Mouse (Mus musculus): ENCODE data around the gene Sept7. TPM values are rescaled to one million over a fixed set of nuclear protein-coding genes. Genes with fewer than 3 reads are reported as not detected.

Sept7 gene
- 113 and 122 TPM in 2 replicates for polyA plus RNA-seq (2012; rRNA removed)

DNA sequence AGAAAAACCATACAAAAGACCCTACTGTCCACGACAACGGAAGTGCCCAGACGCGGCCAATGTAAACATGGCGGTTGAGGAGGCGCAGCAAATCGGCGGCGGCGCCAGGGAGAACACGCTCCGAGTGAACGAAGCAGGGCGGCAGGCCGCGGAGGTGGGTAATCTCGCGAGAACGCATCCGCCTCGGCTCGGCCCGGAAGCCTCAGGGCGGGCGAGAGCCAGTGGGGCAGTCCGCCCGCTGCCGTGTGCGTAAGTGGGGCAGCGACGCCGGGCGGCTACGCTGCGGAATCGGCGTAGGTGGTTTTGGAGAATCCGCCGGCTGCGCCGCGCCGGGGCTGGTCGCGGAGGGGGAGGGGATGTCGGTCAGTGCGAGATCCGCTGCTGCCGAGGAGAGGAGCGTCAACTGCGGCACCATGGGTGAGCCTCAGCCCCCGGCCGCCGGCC lies at the start of gene Sept7:
Gene Sept7, plus strand, starts transcription at position 157 of the 444 bp plus-strand sequence.

Other genes with a start within 250 kb of the Sept7 start
- not detected in 2 replicates for gene Gm10181, start 163.0 kb upstream of the Sept7 start, polyA plus RNA-seq (2012; rRNA removed)
- gene Herpud2, start 100.6 kb upstream of the Sept7 start, polyA plus RNA-seq (2012; rRNA removed), result 27.4 and 29.6 TPM in 2 replicates
- 9.6 and 10.7 TPM in 2 replicates for gene Eepd1, start 229.1 kb downstream of the Sept7 start, polyA plus RNA-seq (2012; rRNA removed)